In the genomic region with DNA sequence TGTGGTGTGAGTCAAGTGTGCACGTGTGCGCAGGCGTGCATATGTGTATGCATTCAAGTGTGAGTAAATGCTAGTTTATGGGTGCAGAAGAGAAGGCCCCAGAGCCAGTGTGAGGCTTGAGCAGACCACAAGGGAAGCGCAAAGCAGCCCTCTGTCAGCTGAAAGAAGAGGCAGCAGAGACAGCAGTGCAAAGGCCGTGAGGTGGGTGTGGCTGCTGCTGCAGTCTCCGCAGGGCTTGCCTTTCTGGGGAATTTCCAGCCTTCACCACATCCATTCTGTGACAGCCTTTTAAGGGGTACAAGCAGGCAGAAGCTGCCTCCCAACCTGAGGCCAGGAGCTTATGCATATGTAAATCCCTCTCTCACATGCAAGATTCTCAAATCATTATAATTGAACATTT, we compare ENCODE assay signal across 12 mouse cellular contexts.
A peak's percentile ranks its signal among the peaks of the same experiment; 100 is the strongest.
DNase-seq lines count a peak whose midpoint lies in the region; ATAC-seq and TF ChIP-seq lines count a peak whose summit lies in the region.
"Had no signal": no experiment of that assay in that cellular context is flagged by ENCODE, and none has a peak within 500 bp of the region (broad histone marks: within the 10 kb centered on the region; RNA-seq: fewer than 3 reads in every experiment).

No protein-coding gene starts in this region.

- no peaks in the 10 kb centered on the region; the same call in 1 of the 2 replicates for H3K4me1 ChIP-seq in neural tube, embryonic 11.5 days (ENCODE audit: control insufficient read depth, insufficient read depth, low read length)
- H3K4me1 ChIP-seq in thymus, adult 2 months (replicated peaks; ENCODE audit: control insufficient read depth, insufficient read depth, low read length) = peaks cover 9% of the 10 kb centered on the region

- 61% methylated on average over 6 of the region's 6 CpGs for WGBS in neural tube, embryonic 11.5 days
- WGBS in thymus, adult 2 months = 65% methylated on average over 6 of the region's 6 CpGs

- ATAC-seq in neural tube, embryonic 11.5 days (ENCODE audit: insufficient read depth, low FRiP score, low TSS enrichment) = no peak
- ATAC-seq in erythroid progenitor cell, adult 5-6 weeks (replicated peaks; ENCODE audit: low FRiP score, poor library complexity, severe bottlenecking) = no peak

- TF ChIP-seq POLR2A in thymus, adult 2 months (IDR thresholded peaks at IDR 0.05; ENCODE audit: control insufficient read depth, extremely low read depth, insufficient read depth, low read length, poor library complexity) = no peak

- peak; percentile 48 to 56 for DNase-seq in cerebellum, postnatal 25 days
- no peak for DNase-seq in cerebellum, adult 9-10 months
- no peak for DNase-seq in neural tube, embryonic 11.5 days (ENCODE audit: low spot score)
- DNase-seq in neural tube, embryonic 10.5 days (ENCODE audit: extremely low spot score, low spot score) = no peak
- DNase-seq in induced T-regulatory cell, adult 2 months (ENCODE audit: low read depth) = peak; percentile 86
- peak; percentile 37 for DNase-seq in thymus, adult 2 months
- DNase-seq in testis, postnatal 14 days (ENCODE audit: low spot score) = no peak
- DNase-seq: B cell, adult 2 months; embryo, embryonic 11 days; gastrocnemius, postnatal 36 days; lung, postnatal 36 days had no signal

- H3K9me3 ChIP-seq in neural tube, embryonic 11.5 days (ENCODE audit: control insufficient read depth, low read length) = no peaks in the 10 kb centered on the region

- 0 out of 2 replicates have a peak overlapping the region, but pooled peaks have one; percentile 10 for H3K9ac ChIP-seq in neural tube, embryonic 11.5 days (ENCODE audit: low read length)

- H3K36me3 ChIP-seq in neural tube, embryonic 11.5 days (ENCODE audit: control insufficient read depth, insufficient read depth, low read length) = no peaks in the 10 kb centered on the region
- H3K36me3 ChIP-seq in thymus, adult 2 months (ENCODE audit: control insufficient read depth, insufficient read depth, low read length) = no peaks in the 10 kb centered on the region

- no peaks in the 10 kb centered on the region for H3K27me3 ChIP-seq in neural tube, embryonic 11.5 days (ENCODE audit: control insufficient read depth, insufficient read depth, low read length)
- no peaks in the 10 kb centered on the region for H3K27me3 ChIP-seq in thymus, adult 2 months (ENCODE audit: control insufficient read depth, insufficient read depth, low read length)

- no peak overlapping the region for H3K27ac ChIP-seq in neural tube, embryonic 11.5 days (ENCODE audit: low read depth, low read length)
- H3K27ac ChIP-seq in thymus, adult 2 months (ENCODE audit: control insufficient read depth, insufficient read depth, low read length) = no peak overlapping the region

- no peak overlapping the region for H3K4me2 ChIP-seq in neural tube, embryonic 11.5 days (ENCODE audit: low read depth)

- no peak overlapping the region for H3K4me3 ChIP-seq in neural tube, embryonic 11.5 days (ENCODE audit: low read depth, low read length)
- H3K4me3 ChIP-seq in thymus, adult 2 months (ENCODE audit: control insufficient read depth, insufficient read depth, low read length) = no peak overlapping the region

- no peak for TF ChIP-seq CTCF in thymus, adult 2 months (IDR thresholded peaks at IDR 0.05; ENCODE audit: borderline replicate concordance, control insufficient read depth, extremely low read depth, insufficient read depth, low read length, poor library complexity)

Comparison
In these comparisons a context has a peak if more than half of its experiments do, and no peak if none do; other contexts are left out.
1. DNase-seq: peak in cerebellum, postnatal 25 days (2 of 2), induced T-regulatory cell, adult 2 months (single experiment) and thymus, adult 2 months (single experiment); none in cerebellum, adult 9-10 months (single experiment), neural tube, embryonic 11.5 days (single experiment), neural tube, embryonic 10.5 days (single experiment) and testis, postnatal 14 days (single experiment).